17 mouse cellular contexts compared by ENCODE assay signal in the genomic region with DNA sequence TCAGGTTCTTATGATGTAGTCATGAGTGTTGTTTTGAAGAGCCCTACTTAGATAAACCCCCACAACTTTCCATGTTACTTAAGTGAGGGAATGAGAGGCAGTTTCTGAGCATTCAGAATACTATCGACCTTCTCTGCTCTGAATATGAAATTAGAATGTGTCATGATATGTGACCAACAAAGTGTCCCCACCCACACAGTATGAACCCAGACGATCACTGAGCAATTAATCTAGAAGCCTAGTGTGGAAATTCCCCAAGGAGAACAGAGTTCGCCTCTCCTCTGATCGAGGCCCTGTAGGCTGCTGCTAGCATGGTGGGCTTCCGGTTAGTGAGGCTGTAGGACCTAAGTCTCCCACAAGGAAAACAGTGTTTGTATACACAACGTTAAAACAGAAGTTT.
"Had no signal": no experiment of that assay in that cellular context is flagged by ENCODE, and none has a peak within 500 bp of the region (broad histone marks: within the 10 kb centered on the region; RNA-seq: fewer than 3 reads in every experiment).

No protein-coding gene starts in this region.

- H3K4me2 ChIP-seq: lung, embryonic 14.5 days; midbrain, embryonic 12.5 days; midbrain, embryonic 15.5 days; neural tube, embryonic 12.5 days; neural tube, embryonic 15.5 days had no signal

- H3K36me3 ChIP-seq: midbrain, embryonic 12.5 days; midbrain, embryonic 15.5 days; neural tube, embryonic 12.5 days; neural tube, embryonic 15.5 days had no signal

- H3K9ac ChIP-seq: liver, embryonic 14.5 days; liver, postnatal 0 days; lung, embryonic 14.5 days; midbrain, embryonic 12.5 days; midbrain, embryonic 15.5 days; neural tube, embryonic 12.5 days; neural tube, embryonic 15.5 days had no signal

- H3K4me3 ChIP-seq: midbrain, embryonic 12.5 days; midbrain, embryonic 15.5 days; neural tube, embryonic 12.5 days; neural tube, embryonic 15.5 days had no signal

- ATAC-seq: liver, postnatal 0 days; lung, postnatal 0 days; midbrain, embryonic 15.5 days had no signal

- H3K27ac ChIP-seq: liver, embryonic 14.5 days; macrophage; midbrain, embryonic 12.5 days; midbrain, embryonic 15.5 days; neural tube, embryonic 12.5 days; neural tube, embryonic 15.5 days had no signal

- H3K4me1 ChIP-seq: midbrain, embryonic 15.5 days; neural tube, embryonic 12.5 days; neural tube, embryonic 15.5 days had no signal

- H3K27me3 ChIP-seq: midbrain, embryonic 12.5 days; midbrain, embryonic 15.5 days; neural tube, embryonic 12.5 days; neural tube, embryonic 15.5 days had no signal

- H3K9me3 ChIP-seq: midbrain, embryonic 12.5 days; midbrain, embryonic 15.5 days; neural tube, embryonic 12.5 days; neural tube, embryonic 15.5 days had no signal

- DNase-seq: kidney, postnatal 14 days; kidney, postnatal 4 days; left cerebral cortex, postnatal 4 days; liver, postnatal 0 days; lung, embryonic 14.5 days; right cerebral cortex, adult 18-20 months; right cerebral cortex, postnatal 14 days; spleen, adult 18-20 months; thymus, adult 18-20 months; thymus, postnatal 36 days had no signal
